Mouse (Mus musculus) C2C12 (cell line): ENCODE results near the gene Simc1. TPM values are rescaled to one million over a fixed set of nuclear protein-coding genes. Genes with fewer than 3 reads are reported as not detected.

ENCODE experiments used
- H3K27me3 ChIP-seq: one replicate; pipeline ENCODE4 v1.6.1; 2011; ENCODE audit not compliant: control insufficient read depth, insufficient read depth, insufficient read length
- H3K36me3 ChIP-seq: one replicate; pipeline ENCODE4 v1.6.1; 2011; ENCODE audit not compliant: control insufficient read depth, insufficient read depth
- H3K4me3 ChIP-seq: one replicate; pipeline ENCODE4 v1.5.1; 2011; ENCODE audit warnings: mild to moderate bottlenecking, control low read depth; ENCODE audit not compliant: poor library complexity, insufficient read depth, severe bottlenecking
- H3K79me2 ChIP-seq: one replicate; pipeline ENCODE4 v1.6.1; 2011; ENCODE audit not compliant: control insufficient read depth, insufficient read depth
- H3K79me3 ChIP-seq: one replicate; pipeline ENCODE4 v1.6.1; 2011; ENCODE audit warnings: low read depth, control low read depth
- H3ac ChIP-seq: one replicate; pipeline ENCODE3; 2011; ENCODE audit warnings: low read depth; ENCODE audit not compliant: control insufficient read depth, insufficient read length
- CEBPB ChIP-seq: IDR thresholded peaks from one replicate; pipeline ENCODE4 v1.6.1; 2011; ENCODE audit warnings: low read depth, mild to moderate bottlenecking, control low read depth, moderate library complexity
- CTCF ChIP-seq: IDR thresholded peaks from one replicate; pipeline ENCODE4 v1.5.1; 2011; ENCODE audit not compliant: control insufficient read depth, insufficient read depth, insufficient read length
- FOSL1 ChIP-seq: IDR thresholded peaks from one replicate; pipeline ENCODE4 v1.8.0; 2011; ENCODE audit warnings: mild to moderate bottlenecking, low read length; ENCODE audit not compliant: poor library complexity, insufficient read depth, severe bottlenecking
- MAX ChIP-seq: IDR thresholded peaks from one replicate; pipeline ENCODE4 v1.6.1; 2011; ENCODE audit warnings: mild to moderate bottlenecking, control low read depth
- MYOD1 ChIP-seq: IDR thresholded peaks from one replicate; pipeline ENCODE4 v1.6.1; 2011; ENCODE audit warnings: low read depth; ENCODE audit not compliant: control insufficient read depth, insufficient read length
- MYOG ChIP-seq: IDR thresholded peaks from one replicate; pipeline ENCODE4 v1.6.1; 2011; ENCODE audit not compliant: control insufficient read depth, insufficient read length; ENCODE audit errors: extremely low read depth
- USF1 ChIP-seq: IDR thresholded peaks from one replicate; pipeline ENCODE4 v1.6.1; 2011; ENCODE audit warnings: low read depth, mild to moderate bottlenecking, control low read depth, moderate library complexity
- microRNA-seq: library from miRNA; unstranded; fragments of <30 nt; microRNA quantifications from one replicate; pipeline ENCODE4, GENCODE M21; 2019; ENCODE audit warnings: borderline microRNAs expressed
- polyA plus RNA-seq: library from polyadenylated mRNA; unstranded; fragments of >200 nt; fragmentation: generic; extraction: Trizol; gene quantifications from one replicate; pipeline ENCODE4 v1.2.1, GENCODE M21; 2012; ENCODE audit warnings: missing spikeins

The Simc1 gene
- polyA plus RNA-seq, 1 experiment: 6.6 TPM

DNA sequence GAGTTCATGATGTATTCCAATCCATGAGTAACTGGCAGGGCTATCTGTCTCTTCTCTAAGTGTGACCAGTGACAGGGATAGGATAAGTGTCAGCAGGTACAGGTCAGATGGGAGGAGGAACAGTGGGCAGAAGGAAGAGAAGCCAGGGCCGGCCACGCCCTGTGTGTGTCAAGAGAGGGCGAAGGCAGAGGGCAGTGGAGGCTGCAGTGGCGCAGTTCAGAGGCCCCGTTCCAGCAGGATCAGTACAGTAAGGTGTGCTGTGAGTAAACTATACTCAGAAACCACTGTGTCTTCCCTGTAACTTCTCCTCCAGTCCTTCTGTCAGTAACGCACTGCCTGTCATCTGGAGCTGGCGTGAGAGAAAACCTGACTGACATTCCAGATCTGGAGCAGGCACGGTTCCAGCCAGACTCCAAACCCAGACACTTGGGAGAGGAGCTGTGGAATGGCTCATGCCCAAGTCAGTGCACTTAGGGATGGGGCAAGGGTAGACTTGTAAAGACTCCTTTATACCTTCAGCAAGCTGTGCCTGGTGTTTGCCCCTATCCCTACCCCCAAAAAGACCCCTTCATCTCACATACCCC, 92.6 kb downstream of the Simc1 start:
- Histone ChIP-seq H3K27me3 (no peaks in the 10 kb centered on the region), H3K4me3 (no peak overlapping the region), H3ac (no peak overlapping the region), H3K79me3 (no peaks in the 10 kb centered on the region), H3K79me2 (peaks cover 22% of the 10 kb centered on the region), H3K36me3 (no peaks in the 10 kb centered on the region)
- TF ChIP-seq USF1 (no peak), CTCF (no peak), FOSL1 (no peak), MYOG (no peak), CEBPB (no peak)

DNA sequence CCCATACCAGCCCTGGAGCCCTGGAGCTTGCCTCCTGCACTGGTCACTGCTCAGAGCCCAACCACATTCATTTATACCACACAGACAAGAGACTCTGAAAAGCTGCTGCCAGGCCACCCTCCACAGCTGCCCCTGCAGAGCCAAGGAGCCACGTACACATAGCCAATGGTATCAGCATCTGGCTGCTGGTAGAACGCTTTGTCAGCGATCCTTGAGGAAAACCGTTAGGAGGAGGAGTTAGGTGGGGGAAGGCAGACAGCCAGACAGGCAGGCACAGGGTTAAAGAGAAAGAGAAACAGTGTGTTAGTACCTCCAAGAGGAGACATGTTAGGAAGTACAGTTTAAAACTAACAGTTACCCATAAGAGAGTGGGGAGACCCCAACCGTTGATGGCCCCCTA, 93.3 kb downstream of the Simc1 start:
- Histone ChIP-seq H3K27me3 (no peaks in the 10 kb centered on the region), H3K79me3 (no peaks in the 10 kb centered on the region), H3K36me3 (no peaks in the 10 kb centered on the region), H3K79me2 (peaks cover 15% of the 10 kb centered on the region), H3K4me3 (no peak overlapping the region), H3ac (no peak overlapping the region)
- TF ChIP-seq CTCF: no peak
- TF ChIP-seq USF1: no peak
- no peak for TF ChIP-seq CEBPB
- no peak for TF ChIP-seq MYOD1
- TF ChIP-seq MYOG: no peak
- TF ChIP-seq MAX: no peak

DNA sequence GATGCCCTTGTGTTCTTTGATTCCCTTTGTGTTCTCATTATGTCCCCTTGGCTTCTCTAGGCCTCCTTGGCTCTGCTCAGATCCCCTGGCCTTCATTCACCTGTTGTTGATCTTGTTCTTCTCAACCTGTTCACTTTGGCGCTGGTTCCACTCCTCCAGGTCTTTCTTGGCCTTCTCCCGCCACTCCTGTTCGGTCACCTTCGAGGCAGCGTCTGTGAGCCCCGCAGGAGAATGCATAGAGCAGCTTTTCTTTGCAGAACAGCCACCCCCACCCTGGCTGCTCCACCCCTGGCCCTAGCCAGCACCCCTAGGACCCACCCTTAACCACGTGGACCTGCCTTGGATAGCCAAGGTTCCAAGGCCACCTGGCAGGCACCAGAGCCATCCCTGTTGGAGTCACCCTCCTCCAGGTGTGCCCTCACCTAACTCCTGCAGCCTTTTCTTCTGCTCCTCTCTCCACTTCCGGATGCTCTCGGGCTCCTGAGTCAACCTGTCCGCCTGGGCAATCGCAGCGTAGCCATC, 95.1 kb downstream of the Simc1 start:
- no peaks in the 10 kb centered on the region for H3K79me2 ChIP-seq
- no peak overlapping the region for H3K4me3 ChIP-seq

More for the DNA sequence above, 95.1 kb downstream of the Simc1 start:
- TF ChIP-seq CTCF (no peak), USF1 (no peak), CEBPB (no peak), MYOG (no peak), MAX (no peak), FOSL1 (no peak), MYOD1 (no peak)
- no peaks in the 10 kb centered on the region for H3K36me3 ChIP-seq
- H3K27me3 ChIP-seq: no peaks in the 10 kb centered on the region
- H3K79me3 ChIP-seq: no peaks in the 10 kb centered on the region
- no peak overlapping the region for H3ac ChIP-seq

Small RNAs within 50 kb of the gene (microRNA-seq; reads per million reads assigned to microRNA genes)
- gene Gm24195: not detected

Other genes with a start within 250 kb of the Simc1 start
- gene Cplx2, start 132.4 kb upstream of the Simc1 start, polyA plus RNA-seq: 9.0 TPM
- 70.8 TPM for gene Thoc3, start 34.9 kb upstream of the Simc1 start, polyA plus RNA-seq
- 62.8 TPM for gene 4833439L19Rik, start 61.7 kb downstream of the Simc1 start, polyA plus RNA-seq
- gene Arl10, start 71.2 kb downstream of the Simc1 start, polyA plus RNA-seq: 24.8 TPM
- 87.4 TPM for gene Nop16, start 86.3 kb downstream of the Simc1 start, polyA plus RNA-seq
- gene Higd2a, start 86.4 kb downstream of the Simc1 start, polyA plus RNA-seq: 144 TPM
- gene Cltb, start 107.6 kb downstream of the Simc1 start, polyA plus RNA-seq: 32.3 TPM
- gene Faf2, start 118.0 kb downstream of the Simc1 start, polyA plus RNA-seq: 33.5 TPM
- gene Rnf44, start 190.1 kb downstream of the Simc1 start, polyA plus RNA-seq: 30.0 TPM
- 0.01 TPM for gene Cdhr2, start 197.7 kb downstream of the Simc1 start, polyA plus RNA-seq
- 0.20 TPM for gene Gprin1, start 246.1 kb downstream of the Simc1 start, polyA plus RNA-seq